Mouse (Mus musculus) urinary bladder, postnatal 14 days (tissue): ENCODE measurements around the gene Rnf144b.
A peak's percentile ranks its signal among the peaks of the same experiment; 100 is the strongest.

Source experiments
- DNase-seq: peaks from one replicate; pipeline ENCODE4 v3.0.0; 2021; ENCODE audit warnings: low spot score

Gene Rnf144b

DNA sequence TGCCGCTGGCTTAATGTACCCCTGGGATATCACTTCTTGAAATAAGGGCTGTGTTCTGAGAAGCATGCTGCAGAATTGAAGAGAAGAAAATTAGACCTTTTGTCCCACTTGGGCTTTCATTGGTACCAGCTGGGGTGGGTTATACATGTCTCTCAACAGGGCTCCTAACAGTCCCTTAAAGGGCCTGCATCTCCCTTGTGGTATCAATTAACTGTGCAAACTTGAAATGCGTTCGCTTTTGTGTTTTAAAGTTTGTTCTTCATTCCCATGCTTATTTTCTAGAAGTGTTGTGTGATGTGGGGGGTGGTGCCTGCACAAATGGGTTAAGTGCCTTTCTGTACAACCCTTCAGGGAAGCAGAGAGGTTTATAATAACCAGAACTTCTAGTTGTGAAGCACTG is 145.8 kb downstream of the Rnf144b start:
- DNase-seq: no peak

DNA sequence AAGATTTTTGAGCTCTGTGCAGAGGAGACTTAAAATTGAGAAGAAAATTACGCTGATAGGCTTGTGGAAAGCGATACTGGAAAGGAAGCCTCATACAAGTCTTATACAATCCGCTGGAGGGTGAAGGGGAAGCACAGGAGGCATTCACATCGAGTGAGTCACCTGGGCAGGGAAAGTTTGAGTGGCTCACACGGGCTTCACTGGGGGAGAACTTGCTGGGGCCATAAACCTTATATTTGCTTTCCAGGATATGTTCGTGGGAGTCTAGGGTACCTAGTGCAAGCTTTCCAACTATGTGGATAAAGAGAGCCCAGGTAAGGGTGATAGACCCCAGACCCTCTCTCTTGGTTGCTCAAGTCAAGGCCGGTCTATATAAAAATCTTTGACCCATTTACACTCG is 150.5 kb downstream of the Rnf144b start:
- peak; percentile 50 for DNase-seq

DNA sequence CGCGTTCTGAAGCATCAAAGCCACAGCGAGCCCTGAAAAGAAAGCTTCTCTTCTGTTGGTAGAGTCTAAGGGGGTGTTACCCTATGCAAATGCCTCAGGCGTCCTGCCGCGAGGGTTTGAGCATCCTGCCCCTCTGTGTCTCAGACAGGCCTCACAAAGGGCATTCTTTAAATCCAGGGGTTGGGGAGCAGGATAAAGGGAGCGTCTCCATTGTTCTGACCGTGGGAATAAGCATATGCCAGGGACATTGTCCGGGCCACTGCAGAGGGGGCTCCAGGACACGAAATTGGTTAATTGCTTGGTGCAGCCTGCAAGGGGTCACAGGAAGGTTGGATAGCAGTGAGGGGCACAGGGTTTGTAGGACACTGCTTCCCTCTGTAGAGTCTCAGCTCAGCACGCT is 151.0 kb downstream of the Rnf144b start:
- no peak for DNase-seq

DNA sequence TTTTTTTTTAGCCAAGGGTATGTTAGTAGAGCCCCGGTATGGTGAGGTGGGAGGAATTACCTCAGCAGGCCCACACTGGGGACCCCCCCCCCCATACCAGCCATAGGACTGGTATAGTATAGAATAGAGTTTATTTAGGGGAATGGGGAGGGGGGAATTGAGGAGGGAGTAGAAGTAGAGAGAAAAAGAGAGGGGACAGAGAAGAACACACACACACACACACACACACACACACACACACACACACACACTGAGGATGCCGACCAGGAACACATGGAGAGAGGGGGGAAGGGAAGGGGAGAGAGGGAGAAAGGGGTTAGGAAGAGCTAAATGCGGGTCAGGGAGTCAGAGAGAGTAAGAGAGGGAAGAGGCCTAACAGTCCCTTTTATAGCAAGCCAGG is 151.7 kb downstream of the Rnf144b start:
- no peak for DNase-seq

DNA sequence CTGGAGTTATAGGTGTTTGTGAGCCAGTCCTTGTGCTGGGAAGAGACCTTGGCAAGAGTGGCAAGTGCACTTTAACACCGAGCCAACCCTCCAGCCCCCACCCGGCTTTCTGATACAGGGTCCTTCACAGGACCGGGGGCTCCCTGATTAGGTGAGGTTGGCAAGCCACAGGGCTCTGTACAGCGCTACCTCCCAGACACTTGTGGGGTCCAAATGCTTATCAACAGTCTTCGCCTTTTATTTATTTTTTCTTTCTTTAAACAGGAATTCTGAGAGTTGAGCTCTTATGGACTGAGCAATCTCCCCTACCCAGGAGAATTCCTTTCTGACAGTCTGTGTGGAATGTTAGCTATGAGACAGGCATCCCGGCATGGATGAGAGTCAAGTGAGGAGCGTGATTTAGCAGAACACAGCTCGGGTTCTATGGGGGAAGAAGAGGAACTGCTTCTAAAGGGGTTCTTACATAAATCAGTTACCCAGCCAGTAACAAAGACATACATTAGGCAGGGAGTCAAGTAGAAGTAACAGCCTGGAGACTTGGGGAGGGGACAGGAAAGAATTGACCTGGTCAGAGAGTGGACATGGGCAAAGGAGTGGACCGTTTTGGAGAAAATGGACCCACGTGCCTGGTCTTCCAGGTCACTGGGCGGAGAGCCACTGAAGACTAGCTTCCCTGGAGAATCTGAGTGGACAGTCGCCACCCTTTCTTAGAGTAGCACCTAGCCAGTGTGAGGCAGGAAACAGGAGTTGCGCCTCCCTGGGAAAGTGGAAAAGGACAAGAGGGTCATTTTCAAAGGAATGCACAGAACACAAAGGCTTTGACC is 154.8 kb downstream of the Rnf144b start:
- DNase-seq: no peak

DNA sequence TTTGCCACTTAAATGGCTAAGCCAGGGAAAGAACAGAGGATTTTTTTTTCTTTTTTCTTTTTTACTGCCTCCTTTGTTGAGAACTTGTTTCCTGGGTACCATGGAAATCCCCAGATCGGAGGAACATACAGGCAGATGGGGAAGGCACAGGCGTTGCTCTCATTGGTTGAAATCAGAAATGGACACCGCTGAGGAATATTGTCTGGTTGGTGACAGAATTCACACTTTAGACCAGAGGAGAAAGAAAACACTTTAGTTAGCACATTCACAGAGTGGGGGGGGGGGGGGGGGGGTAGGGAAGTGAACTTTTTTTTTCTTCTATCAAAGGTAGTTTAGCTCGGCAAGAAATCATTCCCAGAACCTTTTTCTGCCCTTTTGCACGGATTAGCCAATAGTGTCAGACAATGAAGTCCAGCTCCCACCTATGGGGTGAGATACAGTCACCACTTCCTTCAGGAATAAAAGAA is 155.4 kb downstream of the Rnf144b start:
- no peak for DNase-seq

DNA sequence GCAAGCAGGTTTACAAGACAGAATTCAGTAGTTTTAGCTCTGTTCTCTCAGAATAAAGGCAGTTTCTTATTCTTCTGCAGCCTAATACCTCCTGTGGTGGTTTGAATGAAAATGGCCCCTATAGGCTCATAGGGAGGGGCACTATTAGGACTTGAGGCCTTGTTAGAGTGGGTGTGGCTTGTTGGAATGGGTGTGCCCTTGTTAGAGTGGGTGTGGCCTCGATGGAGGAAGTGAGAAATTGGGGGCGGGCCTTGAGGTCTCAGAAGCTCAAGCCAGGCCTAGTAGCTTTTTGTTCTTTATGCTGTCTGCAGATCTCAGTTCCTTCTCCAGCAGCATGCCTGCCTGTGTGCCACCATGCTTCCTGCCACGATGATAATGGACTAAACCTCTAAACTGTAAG is 159.8 kb downstream of the Rnf144b start:
- no peak for DNase-seq

DNA sequence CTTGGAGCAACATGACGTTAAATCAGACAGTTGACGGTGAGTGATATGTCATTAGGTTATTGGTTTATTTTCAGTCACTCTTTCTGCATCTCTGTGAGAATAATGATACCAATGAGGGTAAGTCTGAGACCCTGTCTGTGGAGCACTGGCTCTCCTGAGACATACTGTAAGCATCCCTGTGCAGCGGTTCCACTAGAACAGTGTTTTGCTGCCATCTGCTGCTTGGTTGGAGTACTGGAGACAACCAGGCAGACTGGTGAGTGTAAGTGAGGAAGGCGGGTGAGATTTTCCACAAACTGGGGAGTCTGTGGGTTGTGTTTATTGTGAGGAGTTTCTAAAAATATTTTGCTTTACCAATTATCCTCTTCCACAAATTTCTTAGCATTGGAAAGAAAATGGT is 166.0 kb downstream of the Rnf144b start:
- DNase-seq: peak; percentile 80

DNA sequence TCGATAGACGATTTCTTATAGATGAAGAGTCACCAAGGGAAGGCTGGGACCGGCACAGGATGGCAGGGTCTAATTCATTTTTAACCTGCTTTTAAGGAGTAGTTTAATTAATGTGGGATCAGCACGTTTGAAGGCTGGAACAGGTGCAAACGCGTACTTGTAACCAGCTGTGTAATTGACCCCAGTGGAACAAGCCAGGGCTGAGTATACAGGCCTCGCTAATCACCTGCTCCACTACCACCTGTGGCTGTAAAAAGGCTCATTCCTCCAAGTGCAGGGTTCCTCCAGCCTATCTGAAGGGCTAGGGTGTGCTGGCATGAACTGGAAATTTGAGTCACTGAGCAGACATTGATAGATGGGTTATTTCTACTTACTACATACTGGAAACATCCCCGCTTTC is 174.0 kb downstream of the Rnf144b start:
- no peak for DNase-seq
